Mouse (Mus musculus) ES-Bruce4 (cell line): Measurements from ENCODE around the gene Rbms1.

Experiments
- CTCF ChIP-seq: IDR thresholded peaks from one replicate; pipeline ENCODE4 v1.8.1; 2011; ENCODE audit warnings: low read depth, low read length
- EP300 ChIP-seq: IDR thresholded peaks from 2 replicates; pipeline ENCODE4 v1.6.1; 2011; ENCODE audit warnings: low read depth, low read length; ENCODE audit not compliant: insufficient read depth

DNA sequence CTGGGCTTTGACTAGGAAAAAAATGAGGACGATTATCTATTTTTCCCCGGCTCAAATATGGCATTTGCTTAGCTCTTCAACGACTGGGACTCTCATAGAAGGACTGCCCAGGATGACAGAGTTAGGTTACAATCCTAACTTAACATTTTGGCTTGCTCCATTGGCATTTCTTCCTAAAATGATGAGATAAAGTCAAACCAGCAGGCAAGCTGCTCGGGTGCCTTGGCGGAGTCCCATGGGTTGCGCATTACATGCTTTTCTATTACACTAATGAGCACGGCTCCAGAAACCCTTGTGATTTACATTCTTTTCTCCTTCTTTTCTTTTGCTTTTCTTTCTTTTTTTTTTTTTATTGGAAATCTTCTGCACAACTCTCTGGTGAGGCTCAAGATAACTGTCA, 128.7 kb downstream of the Rbms1 start:
- TF ChIP-seq EP300 (no peak), CTCF (no peak)
